Mouse (Mus musculus): ENCODE data around the gene Acan.
A peak's percentile ranks its signal among the peaks of the same experiment; 100 is the strongest.

Gene Acan

DNA sequence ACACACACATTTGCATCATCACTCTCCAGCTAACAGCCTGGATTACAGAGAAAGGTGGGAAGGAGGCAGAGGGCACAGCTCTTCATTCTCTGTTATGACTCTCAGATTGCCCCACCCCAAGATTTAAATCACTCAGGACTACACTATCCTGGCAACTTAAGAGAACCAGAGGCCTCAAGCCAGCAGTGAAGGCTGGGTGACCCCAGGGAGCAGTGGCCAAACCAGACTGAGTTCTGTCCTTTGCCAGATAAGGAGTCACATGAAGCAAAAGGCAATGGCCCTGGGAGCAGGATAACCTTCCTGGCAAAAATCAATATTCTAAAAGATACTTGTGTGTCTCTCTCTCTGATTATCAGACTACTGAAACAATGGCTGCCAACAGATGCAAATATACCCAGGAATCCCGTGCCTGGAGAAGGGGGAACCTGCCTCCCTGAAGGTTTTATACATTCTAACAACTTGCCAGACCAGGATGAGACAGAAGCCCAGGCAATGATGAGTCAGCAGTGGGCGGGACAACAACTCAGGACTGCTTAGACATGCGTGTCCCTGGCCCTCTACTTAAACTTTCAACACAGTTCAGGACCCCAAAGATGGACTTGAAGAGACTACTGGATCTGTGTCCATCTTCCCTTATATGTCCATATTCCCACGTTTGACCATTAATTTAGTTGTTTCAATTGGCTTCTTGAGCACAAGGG, 86.8 kb downstream of the Acan start:
- DNase-seq: no peak

DNA sequence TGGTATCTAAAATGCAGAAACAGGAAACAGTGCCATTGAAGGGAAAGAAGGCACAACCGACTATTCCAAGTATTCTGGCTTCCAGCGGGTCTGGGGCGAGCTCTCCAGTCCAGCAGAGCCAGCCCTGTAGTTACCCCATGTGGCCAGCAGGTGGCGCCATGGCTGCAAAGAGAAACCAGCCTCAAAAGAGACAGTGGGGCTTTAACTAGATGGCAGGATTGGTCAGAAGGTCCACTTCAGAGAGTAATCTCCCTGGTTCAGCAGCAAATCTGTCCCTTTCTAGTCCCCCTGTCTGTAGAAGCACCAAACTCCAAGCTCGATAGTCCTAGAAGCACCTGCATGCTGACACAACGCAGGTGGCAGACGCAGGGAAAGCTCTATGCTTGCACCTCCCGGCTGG, 87.6 kb downstream of the Acan start:
- DNase-seq: peak; percentile 81

DNA sequence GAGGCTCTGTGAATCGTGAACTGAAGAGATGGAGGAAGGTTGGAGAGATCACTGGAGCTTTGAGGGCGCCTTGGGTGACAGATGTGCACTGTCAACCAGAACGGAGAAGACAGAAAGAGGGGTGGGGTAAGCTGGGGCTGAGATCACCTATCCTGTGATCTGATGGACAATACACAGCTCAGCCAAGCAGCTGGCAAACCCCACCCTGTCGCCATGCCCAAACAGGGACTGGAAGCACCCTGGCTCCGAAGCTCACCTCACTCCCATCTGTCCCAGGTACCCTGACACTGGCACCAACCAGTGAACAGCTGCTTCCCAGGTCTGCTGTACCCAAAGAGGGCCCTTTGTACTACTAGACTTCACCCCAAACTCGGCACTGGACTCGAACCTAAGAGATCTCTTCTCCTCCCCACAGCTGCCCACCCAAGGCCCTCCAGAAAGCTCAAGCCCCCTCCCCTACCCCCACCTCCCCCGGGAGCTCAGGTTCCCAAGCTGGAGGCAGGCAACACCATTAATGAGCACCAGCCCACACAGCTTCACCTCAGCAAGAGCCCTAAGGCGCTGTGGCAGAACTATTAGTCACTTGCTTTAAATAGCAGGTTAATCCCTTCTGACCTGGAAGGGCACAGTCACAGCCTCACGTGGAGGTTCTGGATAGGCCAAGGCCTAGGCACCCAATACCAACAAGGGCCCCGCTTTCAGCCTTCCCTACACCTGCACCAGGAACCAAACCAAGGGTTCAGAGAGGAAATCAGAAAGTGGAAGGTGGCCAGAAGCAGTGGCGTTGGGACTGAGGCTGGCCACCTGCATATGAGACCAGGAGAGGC, 93.9 kb downstream of the Acan start:
- DNase-seq: no peak

DNA sequence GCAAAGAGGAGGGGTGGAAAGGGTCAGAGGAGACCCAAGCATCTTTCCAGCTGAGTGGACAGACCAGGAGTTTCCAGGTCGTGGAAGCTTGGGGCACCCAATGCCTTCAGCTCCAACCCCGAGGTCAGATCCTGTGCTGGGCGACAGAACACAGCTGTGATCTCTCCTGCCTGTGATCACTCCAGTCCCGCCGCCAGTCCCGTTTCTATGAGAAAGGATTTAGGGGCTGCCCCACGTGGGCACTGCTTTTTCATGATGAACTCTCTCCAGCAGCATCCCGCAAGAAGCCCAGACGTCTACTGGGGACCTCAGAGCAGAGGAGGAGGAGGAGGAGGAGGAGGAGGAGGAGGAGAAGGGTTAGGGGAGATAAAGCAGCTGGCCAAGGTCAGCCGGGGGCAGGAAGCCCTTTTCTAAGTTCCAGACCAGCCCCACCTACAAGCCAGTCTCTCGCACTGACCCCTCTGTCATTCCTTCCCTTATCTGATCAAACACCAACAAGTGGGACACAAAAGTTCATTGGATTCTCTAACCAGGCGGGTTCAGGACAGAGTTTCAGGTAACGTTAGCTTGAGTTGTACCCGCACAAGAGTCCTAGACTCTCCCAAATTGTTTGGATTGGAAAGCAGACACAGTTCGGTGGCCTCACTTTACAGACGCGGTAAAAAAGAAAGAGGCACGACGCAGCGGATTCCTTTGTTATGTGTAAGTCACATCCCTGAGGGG, 94.8 kb downstream of the Acan start:
- DNase-seq: no peak

DNA sequence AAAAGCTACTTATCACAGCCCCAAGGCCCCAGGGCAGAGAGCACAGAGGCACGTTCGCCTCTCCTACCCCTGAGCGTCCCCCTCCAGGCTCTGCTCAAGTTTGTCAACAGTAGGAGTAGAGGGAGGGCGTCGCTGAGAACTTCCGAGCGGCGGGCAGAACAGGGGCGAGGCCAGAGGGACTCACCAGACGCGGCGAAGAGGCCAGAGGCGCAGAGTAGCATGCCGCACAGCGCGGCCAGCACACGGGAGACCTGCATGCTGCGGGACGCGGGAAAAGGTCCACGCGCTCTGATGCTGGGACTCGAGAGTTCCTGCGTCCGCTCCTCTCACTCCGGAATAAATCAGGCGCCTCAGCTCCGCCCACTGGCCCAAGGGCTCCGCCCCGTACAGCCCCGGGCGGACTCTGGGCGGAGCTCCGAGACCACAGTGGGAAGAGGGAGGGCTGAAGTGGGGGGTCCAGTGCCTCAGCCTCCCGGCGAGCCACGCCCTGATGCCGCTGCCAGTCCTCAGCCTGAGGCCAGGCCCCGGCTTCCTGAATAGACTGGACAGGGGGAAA, 95.5 kb downstream of the Acan start, which contains the start of gene Mfge8:
Gene Mfge8, minus strand, starts transcription at position 350 of the 556 bp plus-strand sequence.
- DNase-seq: peak; percentile 70

DNA sequence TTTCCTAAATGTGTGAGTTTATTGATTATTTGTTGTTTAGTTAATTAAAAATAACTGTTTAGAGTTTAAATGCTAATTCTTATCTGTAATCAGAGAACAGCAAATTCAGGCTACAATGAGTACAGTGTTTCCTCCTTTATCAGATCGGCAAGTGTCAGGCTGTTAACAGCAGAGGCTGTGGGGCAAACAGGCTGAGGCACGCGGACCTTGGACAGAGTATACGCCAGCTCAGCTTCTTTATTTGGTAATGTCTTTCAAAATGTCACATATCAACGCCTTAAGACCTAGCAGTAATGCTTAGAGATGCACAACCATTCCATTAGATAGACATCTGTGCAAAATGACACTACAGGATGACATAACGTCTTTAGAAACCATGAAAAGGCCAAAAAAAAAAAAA, 96.2 kb downstream of the Acan start:
- no peak for DNase-seq

DNA sequence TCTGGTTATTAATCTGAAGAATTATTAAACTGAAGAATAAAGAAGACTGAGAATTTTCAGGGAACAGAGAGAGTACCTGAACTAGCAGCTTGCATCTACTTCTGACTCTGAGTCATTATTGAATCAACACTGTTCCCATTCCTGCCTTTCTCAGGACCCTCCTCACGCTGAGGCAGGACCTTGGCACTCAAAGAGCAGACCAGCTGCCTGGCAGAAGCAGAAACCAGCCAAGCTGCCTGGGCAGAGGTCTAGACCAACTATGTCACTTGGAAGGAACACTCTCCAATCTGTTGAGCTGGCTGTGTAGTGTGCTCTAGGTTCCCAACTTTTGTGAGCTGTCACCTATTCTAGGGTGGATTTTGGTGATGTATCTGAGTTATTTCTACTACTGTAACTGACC, 106.1 kb downstream of the Acan start:
- DNase-seq: no peak
